Mouse (Mus musculus): Measurements from ENCODE around the gene Epo.

The Epo gene

DNA sequence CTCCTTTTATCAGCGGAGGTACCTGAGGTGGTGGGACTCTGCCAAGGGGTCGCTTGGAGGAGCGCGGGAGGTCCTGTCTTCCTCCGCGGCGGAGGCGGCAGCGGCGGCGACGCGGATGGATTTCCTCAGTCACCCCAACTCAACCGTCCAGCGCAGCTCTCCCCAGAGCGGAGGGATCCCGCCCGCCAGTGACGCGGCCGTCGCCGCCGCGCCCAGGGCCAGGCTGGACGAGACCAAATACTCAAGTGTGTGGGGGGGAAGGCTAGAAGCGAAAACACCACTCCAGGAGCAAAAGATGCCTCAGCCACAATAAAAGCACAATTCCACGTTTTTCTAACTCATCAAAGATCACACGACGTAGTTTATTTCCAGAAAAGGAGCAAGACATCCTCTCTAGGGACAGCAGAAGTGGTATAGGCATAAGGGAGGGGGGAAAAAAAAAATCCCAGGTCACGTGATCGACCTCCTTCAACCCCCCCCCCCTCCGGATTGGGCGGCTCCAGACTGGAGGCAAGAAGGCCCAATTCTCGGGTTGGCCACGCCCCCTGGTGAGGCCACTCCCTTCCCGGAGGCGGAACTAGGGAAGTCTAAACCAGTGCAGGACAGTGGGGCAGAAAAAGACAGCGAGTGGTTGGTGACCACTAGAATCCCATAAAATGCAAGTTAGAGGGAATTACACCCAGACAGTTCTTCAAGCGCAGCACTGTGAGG, at the start of gene Epo, which contains the start of gene Gnb2:
TSS of gene Epo (minus strand) at position 126 of the 711 bp plus-strand sequence.
TSS of gene Gnb2 (minus strand) at position 394 of the 711 bp plus-strand sequence.
- DNase-seq = peak; percentile 99

- DNase-seq = no peak
These were observed 49.7 kb upstream of the Epo start for GRCm38 (mm10) chr5:137582702-137583101.

GRCm38 (mm10) chr5:137580246-137580645, 47.2 kb upstream of the Epo start:
- DNase-seq = no peak

GRCm38 (mm10) chr5:137574470-137574901, 41.4 kb upstream of the Epo start:
- peak; percentile 73 for DNase-seq

DNA sequence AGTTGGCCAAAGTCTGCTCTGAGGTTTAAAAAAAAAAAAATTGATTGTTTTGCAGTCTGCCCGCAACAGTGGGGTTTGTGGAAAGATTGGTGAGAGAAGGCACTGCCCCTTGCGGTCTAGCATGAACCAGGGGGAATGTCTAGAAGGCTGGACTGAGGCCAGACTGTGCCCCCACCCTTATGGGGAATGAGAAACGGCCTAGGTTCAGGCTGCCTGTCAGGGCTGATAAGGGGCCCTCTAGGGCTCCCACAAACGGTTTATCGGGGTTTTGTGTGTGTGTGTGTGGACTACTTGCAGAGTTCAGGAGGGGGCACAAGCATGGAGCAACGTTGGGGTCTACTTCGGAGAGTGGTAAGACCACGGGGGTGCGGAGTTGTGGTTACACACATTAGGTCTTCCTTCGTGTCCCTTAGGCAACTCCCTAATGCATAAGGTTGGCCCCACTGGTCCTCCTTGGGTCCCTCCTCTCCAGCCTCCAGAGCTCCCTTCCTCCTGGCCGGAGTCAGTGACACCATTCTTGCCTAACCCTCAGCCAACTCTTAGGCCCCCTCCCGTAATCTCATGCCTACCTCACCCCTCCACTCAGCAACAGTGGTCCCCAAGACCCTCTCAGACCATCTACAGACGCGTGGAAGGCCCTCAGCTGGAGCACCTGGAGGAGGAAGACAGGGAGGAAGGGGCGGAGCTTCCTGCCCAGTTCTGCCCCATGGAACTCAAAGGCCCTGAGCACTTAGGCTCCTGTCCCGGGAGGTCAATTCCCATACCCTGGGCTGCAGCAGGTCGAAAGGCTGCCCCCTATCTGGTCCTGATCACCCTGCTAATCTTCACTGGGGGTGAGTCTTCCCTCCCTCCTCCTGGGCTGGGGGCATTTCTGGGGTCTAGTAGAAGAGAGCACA, 37.9 kb upstream of the Epo start:
- DNase-seq = no peak

- no peak for DNase-seq
These were observed 37.1 kb upstream of the Epo start for GRCm38 (mm10) chr5:137570181-137570580.

- DNase-seq = peak; percentile 35
These were observed 36.6 kb upstream of the Epo start, which contains the start of gene Tfr2 for GRCm38 (mm10) chr5:137569665-137570064. Tfr2 (plus strand) TSS chr5:137569840.

GRCm38 (mm10) chr5:137569031-137569430, 36.0 kb upstream of the Epo start:
- no peak for DNase-seq

- no peak for DNase-seq
These were observed 35.3 kb upstream of the Epo start for GRCm38 (mm10) chr5:137568223-137568798.

DNA sequence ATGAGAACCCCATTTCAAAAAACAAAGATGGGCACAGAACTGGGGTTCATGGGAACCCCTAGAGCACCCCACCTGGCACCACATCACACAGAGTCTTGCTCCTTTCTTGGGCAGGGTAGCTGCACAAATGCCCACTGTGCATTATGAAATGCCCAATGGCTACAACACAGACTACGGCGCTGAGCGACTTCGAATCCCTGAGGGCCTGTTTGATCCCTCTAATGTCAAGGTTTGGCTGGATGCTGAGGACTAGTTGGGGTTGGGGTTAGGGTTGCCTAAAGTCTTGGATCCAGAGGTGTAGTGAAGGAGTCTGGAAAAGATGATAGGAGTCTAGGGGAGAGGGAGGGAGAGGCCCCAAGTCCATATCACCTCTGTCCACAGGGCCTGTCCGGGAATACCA, 33.4 kb upstream of the Epo start:
- no peak for DNase-seq

DNA sequence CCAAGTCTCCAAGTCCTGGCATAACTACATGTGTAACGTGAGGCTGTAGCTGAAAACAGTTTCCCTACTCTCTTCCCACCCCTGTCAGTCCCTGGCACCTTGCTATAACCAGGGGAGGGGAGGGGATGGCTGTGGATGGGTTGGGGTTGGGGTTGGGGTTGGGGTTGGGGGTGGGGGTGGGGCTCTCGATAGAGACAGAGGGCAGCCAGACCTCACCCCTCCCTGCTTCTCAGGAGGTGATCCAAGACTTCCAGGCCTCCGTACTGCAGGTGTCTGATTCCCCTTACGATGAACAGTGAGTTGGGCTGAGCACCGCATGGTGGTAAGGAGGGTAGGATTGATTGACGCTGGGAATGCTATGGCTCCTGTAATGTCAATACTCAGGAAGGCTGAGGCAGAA, 32.7 kb upstream of the Epo start:
- DNase-seq = no peak

DNA sequence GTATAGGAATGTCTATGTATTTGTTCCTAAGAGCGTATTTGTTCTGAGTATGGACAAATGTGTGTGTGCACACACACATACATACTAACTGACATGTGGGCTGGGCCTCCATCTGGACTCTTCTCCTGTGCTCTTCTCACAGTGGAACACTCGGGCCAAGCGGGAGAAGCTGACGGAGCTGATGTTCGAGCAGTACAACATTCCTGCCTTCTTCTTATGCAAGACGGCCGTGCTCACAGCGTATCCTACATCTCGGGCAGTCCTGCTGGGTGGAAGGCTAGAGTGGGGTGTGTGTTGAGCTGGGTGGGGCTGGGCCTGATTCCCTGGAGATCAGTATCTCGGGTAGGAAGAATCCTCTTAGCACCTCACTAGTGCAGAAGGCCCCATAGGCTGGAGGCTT, 29.9 kb upstream of the Epo start:
- DNase-seq = no peak

DNA sequence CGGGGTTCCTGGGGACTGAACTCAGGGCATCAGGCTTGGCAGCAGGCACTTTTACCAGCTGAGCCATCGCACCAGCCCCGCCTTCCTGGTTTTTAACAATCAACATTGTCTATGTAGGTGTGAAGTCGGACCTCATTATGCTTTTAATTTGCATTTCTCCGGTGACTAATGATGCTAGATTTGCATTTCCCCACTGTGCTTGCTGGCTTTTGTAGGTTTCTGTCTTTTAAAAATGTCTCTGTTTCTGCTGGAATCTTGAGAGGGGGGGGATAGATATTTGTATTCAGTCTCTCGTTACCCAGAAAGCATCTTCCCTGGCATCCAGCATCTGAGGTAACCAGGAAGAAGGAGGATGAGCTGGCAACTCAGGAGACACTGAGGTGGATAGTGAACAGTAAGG, 28.5 kb upstream of the Epo start:
- DNase-seq = no peak

DNA sequence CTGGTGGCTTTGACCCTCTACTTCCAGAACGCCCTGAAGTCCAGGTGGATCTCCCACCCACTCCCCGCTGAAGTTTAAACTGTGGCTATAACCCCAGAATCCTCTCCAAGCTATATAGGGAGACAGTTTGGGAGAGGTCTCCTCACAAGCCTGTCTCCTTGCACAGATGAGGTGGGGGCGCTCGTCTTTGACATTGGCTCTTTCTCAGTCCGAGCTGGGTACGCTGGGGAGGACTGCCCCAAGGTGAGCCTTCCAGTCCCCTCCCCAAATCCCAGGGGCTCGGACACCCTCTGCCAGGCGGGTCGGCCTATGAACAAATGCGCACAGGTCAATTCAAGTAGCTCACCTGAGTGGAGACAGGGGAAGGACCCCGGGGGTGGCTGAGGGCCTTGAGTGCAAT, 20.9 kb upstream of the Epo start:
- no peak for DNase-seq

- DNase-seq = peak; percentile 90
These were observed 20.4 kb upstream of the Epo start, which contains the start of gene Actl6b for GRCm38 (mm10) chr5:137553411-137553837. Actl6b (plus strand) TSS chr5:137553517.

- no peak for DNase-seq
These were observed 20.0 kb upstream of the Epo start for GRCm38 (mm10) chr5:137553000-137553399.

DNA sequence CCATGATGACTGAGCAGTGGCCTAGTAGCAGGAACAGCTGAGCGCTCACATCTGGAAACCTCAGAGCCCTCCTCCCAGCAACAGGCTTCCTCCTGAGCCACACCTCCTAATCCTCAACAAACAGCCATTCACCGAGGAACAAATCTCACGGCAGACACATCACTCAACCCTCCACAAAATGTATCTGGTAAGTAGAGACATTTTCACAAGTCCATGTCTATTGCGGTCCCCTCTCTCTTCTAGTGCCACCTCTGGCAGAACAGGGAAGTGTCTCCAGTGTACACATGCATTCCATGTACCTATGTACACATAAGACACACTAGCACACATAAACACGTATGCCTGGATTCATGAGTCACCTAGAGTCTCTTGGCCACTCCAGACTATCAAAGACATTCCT, 18.1 kb upstream of the Epo start:
- no peak for DNase-seq

DNA sequence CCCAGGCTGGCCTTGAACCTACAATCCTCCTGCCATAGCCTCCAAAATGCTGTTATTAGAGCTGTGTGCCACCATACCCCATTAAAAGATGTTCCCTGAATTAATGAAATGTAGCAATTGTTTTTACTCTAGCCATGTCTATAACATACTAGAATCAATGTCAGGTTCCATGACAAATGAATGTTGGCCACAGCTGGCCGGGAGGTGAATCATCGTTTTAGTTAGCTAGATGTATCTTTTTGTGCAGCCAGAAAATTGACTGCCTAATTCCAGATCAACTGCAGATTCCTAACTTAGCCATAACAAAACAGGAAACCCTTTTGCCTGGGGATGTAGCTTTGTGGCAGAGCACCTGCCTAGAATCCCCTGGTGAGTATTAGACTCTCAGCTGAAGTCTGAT, 16.8 kb upstream of the Epo start:
- no peak for DNase-seq

GRCm38 (mm10) chr5:137545596-137545995, 12.6 kb upstream of the Epo start:
- DNase-seq = no peak

DNA sequence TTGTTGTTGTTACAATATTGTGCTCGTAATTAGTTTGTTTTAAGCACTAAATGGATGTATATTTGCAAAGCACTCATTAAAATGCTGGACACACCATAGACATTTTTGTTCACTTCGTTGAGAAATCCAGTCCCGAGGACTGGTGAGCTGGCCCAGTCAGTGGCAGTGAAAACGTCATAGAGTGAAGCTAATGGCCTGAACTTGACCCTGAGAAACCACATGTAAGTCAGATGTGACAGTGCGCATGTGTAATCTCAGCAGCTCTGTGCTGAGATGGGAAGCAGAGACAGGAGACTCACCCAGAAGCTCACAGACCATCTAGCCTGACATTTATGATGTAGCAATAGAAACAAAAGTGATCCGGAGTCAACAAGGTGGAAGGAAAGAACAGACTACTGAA, 11.9 kb upstream of the Epo start:
- DNase-seq = no peak

- DNase-seq = no peak
These were observed 8.9 kb upstream of the Epo start for GRCm38 (mm10) chr5:137541768-137542540.

DNA sequence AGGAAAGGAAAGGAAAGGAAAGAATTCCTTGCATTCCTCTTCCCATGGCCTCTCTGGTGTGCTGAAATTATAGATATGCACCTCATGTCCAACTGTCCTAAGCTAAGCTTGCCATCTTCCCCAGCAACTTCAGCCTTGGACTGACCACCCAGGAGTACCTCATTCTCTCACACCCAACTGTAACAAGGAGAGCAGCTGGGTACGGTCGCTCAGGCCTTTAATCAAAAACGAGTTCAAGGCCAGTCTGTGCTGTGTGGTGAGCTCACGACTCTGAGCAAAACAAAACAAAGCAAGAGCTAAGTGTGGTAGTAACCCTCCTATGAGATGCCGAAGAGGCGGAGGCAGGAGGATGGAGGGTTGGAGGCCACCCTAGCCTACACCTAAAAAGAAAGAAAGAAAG, 7.9 kb upstream of the Epo start:
- DNase-seq = no peak
